Mouse (Mus musculus): ENCODE data around the gene Mcm5. TPM values are rescaled to one million over a fixed set of nuclear protein-coding genes. Genes with fewer than 3 reads are reported as not detected.
A peak's percentile ranks its signal among the peaks of the same experiment; 100 is the strongest.

Gene Mcm5
- total RNA-seq, 2 experiments from 2014 or later: 35.5 to 36.3 TPM

DNA sequence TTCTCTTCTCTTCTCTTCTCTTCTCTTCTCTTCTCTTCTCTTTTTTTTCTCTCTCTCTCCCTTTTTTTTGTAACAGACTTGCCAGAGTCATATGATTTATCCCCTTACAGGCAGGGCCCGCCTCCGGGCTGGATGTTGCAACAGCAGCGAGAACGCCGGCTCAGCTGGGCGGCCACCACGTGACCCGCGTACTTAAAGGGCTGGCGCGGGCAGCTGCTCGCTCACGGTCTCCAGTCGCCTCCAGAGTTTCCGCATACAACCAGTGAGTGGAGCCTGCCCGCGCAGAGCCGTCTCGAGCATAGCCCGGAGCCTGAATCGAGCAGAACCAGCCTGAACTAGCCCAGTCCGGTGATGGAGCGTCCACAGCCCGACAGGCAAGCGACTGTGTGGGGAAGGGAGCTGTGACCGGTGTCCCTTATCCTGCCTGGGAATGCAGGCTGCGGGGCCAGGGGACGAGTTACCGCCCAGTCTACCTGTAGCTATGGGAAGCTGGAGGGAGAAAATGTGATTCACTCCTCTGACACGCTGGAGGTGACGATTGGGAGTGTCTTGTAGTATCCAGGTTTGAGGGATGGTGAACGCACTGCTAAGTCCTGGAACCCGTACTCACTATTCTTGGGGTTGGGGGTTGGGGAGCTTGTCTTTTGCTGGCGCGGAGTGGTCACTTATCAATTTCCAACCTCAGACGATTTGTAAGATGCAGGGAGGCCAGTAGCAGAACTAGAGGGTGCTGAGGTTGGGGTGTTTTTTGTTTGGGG is 15.8 kb upstream of the Mcm5 start, which contains the start of gene Hmox1:
TSS of gene Hmox1 (plus strand) at position 223 of the 758 bp plus-strand sequence.
- DNase-seq (ENCODE audit: low spot score in 2 of 2): peak; percentile 88 to 94

DNA sequence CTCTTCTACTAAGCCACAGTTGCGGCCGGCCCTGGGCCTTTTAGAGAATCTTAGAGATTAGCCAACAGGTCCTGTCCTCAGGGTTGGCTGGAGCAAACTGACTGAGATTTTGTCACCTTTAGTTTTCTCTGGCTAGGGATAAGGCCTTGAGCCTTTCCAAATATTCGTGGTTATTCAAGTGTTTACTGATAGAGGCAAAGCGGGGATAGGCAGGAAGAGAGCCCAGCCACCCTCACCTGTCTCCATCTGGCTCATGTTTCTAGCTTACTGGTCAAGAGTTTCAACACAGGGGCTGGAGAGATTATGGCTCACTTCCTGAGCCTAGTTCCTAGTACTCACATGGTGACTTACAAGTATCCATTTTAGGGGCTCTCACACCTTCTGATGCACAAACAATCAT is 6.4 kb upstream of the Mcm5 start:
- DNase-seq (ENCODE audit: low spot score in 2 of 2): no peak

- no peak for DNase-seq (ENCODE audit: low spot score in 2 of 2)
Observed at GRCm38 (mm10) chr8:75103376-75103878, 5.9 kb upstream of the Mcm5 start.

- peak; percentile 49 to 80 for DNase-seq (ENCODE audit: low spot score in 2 of 2)
Observed at GRCm38 (mm10) chr8:75108527-75109235, 688 bp upstream of the Mcm5 start.

DNA sequence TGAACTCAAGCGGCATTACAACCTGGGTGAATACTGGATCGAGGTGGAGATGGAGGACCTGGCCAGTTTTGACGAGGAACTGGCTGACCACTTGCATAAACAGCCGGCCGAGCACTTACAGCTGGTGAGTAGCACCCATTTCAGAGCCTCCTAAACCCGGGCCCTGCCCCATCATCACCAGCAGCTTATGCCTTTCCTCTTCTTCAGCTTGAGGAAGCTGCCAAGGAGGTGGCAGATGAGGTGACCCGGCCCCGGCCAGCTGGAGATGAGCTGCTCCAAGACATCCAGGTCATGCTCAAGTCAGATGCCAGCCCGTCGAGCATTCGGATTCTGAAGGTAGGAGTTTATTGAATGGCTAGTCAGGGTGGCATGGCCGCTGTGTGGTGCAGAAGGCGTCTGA is 724 bp downstream of the Mcm5 start:
- no peak for DNase-seq (ENCODE audit: low spot score in 2 of 2)

- no peak for DNase-seq (ENCODE audit: low spot score in 2 of 2)
Observed at GRCm38 (mm10) chr8:75118505-75118904, 9.1 kb downstream of the Mcm5 start.

DNA sequence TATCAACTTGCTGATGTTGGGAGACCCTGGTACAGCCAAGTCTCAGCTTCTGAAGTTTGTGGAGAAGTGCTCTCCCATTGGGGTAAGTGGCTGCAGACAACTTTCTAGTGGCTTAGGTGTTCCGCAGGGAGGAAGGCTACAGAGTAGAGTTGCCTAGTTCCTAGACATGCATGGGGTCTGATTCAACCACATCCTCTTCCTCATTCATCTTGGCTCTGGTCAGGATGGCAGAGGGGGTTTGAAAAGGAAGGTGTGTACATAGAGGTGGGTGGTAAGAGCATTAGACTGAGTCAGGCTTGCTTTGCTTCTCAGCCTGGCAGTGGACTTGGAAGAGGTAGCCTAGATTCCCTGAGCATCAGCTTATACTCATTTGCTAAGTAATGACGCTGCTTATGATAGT is 9.9 kb downstream of the Mcm5 start:
- no peak for DNase-seq (ENCODE audit: low spot score in 2 of 2)

GRCm38 (mm10) chr8:75119747-75120146 is 10.4 kb downstream of the Mcm5 start:
- no peak for DNase-seq (ENCODE audit: low spot score in 2 of 2)

DNA sequence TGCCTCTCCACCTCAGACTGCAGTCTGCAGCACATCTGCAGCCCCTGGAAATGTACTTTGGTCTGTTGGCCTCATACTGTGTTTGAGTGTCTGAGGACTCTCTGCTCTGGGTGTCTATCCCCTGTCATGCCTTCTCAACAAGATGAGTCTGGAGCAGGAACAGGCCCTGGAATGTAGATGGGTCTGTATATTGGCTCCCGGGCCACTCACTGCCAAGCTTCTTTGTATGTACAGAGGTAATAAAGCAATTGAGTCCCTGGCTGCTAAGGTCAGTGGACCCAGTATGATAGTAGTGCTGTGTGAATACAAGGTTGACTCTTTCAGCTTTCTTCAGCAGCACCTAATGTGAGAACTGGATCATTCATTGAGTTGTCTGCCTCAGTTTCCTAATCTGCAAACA is 18.0 kb downstream of the Mcm5 start:
- no peak for DNase-seq (ENCODE audit: low spot score in 2 of 2)

DNA sequence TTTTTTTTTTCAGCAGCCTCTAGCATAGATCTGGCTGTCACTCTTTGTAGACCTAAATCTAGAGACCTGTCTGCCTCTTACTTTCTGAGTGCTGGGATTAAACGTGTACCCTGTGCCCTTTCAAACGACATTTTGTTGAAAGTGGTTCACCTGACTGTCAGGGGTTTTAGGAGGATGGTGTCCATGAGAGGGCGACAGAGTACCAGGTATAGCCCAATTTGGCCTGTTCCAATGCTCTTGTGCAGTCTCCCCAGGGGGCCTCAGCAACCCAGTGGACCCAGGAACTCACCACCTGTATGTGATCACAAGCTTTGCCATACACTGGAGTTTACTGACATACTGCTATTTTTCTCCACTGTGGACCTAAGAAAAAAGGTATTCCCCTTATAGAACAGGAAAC is 23.1 kb downstream of the Mcm5 start:
- DNase-seq (ENCODE audit: low spot score in 2 of 2): no peak

DNA sequence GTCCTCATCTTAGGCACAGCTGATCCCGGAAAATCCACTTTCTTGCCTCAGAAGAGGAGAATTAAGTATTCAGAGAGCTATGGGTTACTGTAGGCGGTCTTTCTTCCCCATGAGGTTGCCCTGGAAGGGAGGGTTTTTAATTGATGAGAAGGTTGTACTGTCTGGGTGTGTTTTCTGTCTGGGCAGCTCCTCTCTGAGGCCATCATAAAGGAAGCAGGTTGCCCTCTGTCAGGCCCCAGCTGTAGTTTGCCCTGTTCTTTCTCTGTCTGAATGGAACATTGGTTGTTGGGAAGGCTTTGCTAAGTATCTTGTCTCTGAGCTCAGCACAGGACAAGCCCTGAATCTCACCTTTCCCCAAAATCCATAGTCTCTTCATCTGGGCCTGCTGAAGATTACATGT is 24.0 kb downstream of the Mcm5 start:
- no peak for DNase-seq (ENCODE audit: low spot score in 2 of 2)

DNA sequence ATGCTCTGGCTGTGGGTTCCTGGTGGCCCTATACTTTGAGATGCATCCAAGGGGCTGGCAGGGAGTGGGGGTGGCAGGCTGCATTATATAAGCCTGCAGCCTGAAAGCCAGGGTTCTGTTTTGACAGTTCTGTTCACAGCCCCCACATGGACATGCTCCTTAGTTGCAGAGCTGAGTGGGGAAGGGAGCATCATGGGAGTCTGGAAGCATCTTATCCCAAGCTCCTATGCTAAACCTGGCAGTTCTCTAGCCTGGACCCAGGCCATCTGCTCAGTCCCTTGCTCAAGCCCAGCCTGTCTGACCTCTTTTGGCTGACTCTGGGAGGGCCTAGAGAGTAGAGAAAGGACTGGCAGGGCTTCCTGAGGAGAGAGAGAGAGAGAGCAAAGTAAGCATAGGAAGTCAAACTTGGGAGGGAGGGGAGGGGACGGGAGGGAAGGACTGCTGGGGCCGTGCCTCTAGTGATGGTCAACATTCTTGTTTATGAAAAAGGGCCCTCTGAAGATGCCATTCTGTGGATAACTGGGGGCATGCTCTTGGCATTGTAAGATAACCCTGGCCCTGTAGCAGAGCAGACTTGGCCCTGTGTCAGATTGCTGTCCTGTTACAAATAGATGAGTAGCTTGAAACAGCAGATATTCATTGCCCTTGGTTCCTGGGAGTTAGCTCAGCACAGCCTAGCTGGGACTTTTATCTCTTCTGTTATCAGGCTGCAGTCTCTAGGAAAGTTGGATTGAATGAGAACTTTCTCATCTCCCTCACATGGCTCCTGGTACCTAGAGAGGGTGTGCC is 25.4 kb downstream of the Mcm5 start:
- peak in 1 of 2 experiments; percentile 48 for DNase-seq (ENCODE audit: low spot score in 2 of 2)

DNA sequence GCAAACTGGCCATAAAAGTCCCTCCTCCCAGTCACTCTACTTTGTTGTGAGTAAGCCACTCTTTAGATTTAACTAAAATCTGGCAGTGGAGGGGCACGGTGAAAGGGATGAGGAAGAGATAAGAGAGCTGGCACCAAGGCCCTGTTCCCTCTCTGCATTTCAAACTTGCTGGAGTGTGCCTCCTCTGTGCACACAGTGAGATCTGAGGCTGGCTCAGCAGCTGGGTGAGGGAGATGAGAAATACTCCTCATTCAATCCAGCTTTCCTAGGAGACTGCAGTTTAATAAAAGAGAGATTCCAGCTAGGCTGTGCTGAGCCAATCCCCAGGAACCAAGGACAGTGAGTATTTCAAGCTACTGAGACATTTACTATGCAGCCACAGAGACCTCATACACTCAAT is 26.4 kb downstream of the Mcm5 start:
- DNase-seq (ENCODE audit: low spot score in 2 of 2): no peak

DNA sequence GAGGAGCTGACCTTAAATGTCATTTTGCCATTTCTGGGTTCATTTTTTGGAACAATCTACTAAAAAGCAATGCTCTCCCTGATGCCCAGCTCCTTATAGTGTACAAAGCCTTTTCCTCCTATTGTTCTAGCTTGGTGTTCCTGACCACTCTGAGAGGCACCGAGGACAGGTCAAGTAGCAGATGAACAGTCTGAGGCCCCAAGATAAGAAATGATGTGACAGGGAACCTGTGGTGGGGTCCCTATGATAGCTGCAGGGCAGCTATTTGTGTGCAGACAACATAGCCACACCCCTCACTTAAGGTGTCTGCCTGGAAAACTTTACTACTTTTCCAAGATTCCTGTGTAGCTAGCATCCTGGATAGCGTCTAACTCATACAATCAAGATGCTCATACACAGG is 26.9 kb downstream of the Mcm5 start:
- no peak for DNase-seq (ENCODE audit: low spot score in 2 of 2)

DNA sequence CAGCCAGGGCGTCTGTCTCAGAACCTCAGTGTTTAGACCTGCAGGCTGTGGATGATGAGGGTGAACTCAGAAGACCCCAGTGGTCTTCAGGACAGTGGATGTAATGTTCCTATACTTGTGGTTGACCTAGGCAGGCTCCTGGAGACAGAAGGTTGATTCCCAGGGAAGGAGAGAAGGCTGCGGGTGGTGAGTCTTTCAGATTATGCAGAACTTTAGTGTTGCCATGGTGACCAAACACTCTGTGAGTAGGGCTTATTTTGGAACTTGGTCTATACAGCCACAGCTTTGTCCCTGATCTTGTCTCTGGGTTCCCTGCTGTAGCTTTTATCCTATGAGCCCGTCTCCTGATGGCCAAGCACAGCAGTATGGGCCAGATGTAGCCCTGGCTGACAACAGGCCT is 28.2 kb downstream of the Mcm5 start:
- DNase-seq (ENCODE audit: low spot score in 2 of 2): no peak

- DNase-seq (ENCODE audit: low spot score in 2 of 2): no peak
Observed at GRCm38 (mm10) chr8:75150911-75151610, 41.7 kb downstream of the Mcm5 start.

- DNase-seq (ENCODE audit: low spot score in 2 of 2): no peak
Observed at GRCm38 (mm10) chr8:75151743-75152142, 42.4 kb downstream of the Mcm5 start.

GRCm38 (mm10) chr8:75152505-75153082 is 43.2 kb downstream of the Mcm5 start:
- no peak for DNase-seq (ENCODE audit: low spot score in 2 of 2)

DNA sequence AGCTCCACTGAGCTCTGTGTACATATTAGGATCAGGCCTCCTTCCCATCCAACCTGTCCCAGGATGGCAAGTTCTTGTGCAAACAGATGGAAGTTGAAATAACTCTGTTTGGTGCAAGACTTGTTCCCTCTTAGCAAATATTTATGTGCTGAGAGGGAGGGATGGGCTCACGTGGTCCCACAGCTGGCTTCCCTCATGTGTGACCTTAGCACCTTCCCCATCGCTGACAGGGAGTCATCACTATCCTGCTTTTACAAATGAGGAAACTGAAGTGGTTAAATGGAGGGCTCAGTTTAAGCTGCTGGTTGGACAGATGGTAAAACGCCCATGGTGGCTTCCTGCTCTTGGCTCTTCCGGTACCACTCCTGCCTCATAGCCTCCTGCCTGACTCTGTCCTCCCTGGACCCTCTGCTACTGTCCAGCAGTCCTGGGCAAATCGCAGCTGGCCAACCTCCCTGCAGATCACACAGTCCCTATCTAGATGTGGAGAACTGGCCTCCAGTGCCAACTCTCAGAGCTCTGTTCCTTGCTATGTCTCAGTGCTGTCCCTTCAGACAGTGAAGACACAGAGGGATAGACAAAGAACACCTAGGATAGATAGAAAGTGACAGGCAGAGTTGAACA is 45.6 kb downstream of the Mcm5 start:
- no peak for DNase-seq (ENCODE audit: low spot score in 2 of 2)

- no peak for DNase-seq (ENCODE audit: low spot score in 2 of 2)
Observed at GRCm38 (mm10) chr8:75155740-75156322, 46.5 kb downstream of the Mcm5 start.

All from gastrocnemius, postnatal 4 days (tissue).